Mouse (Mus musculus): ENCODE data around the gene Itpkb.

- TF ChIP-seq POLR2A (IDR thresholded peaks at IDR 0.05; ENCODE audit: control insufficient read depth in 1 of 2, insufficient read depth in 1 of 2, low read depth in 1 of 2, low read length in 2 of 2, poor library complexity in 1 of 2), result no peak
- no peak for TF ChIP-seq CHD1 (IDR thresholded peaks at IDR 0.05; ENCODE audit: low read depth, low read length)
- TF ChIP-seq CTCF (IDR thresholded peaks at IDR 0.05 in 2 of 3, conservative IDR thresholded peaks at IDR 0.05 in 1 of 3; ENCODE audit: control insufficient read depth in 1 of 3, insufficient read depth in 1 of 3, low read depth in 2 of 3, low read length in 3 of 3, poor library complexity in 1 of 3, severe bottlenecking in 1 of 3), result no peak
Measured at GRCm38 (mm10) chr1:180352258-180352657, 22.0 kb downstream of the Itpkb start.

Data from MEL (cell line).